In the genomic region with DNA sequence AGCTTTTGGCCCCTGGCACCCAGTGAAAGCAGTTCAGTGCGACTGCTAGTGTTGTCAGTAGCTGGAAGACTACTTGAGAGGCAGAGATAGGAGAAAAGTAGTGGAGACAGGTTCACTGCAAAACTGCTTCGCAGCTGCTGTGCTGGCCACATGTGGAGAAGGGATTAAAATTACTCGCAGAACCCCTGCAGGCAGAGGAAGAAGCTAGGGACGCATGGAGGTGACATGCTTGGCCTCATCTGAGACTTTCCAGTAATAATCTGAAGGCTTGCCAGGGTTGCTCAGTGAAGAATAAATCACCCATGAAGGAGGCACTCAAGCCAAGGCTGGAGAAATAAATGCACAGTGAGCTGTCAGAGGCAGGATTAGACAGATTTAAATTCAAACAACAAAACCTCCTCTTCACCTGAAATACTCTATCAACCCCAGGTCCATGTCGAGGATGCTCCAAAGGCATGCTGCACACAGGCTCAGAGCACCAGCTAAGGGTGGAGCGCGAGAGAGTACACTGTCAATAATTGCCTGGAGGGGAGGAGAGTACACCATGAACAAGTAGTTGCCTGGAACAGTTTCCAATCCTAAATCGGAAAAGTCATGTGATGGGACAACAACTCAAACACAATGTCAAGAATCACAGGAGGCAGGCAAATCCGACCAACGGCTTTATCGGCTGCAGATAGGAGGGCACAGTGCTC, we compare ENCODE assay signal across 14 mouse cellular contexts. TPM values are rescaled to one million over a fixed set of nuclear protein-coding genes. Genes with fewer than 3 reads are reported as not detected.
A peak's percentile ranks its signal among the peaks of the same experiment; 100 is the strongest.
DNase-seq lines count a peak whose midpoint lies in the region; ATAC-seq and TF ChIP-seq lines count a peak whose summit lies in the region.
"Had no signal": no experiment of that assay in that cellular context is flagged by ENCODE, and none has a peak within 500 bp of the region (broad histone marks: within the 10 kb centered on the region; RNA-seq: fewer than 3 reads in every experiment).

No protein-coding gene starts in this region.

- H3K4me3 ChIP-seq in hindbrain, postnatal 0 days (ENCODE audit: low read length) = no peak overlapping the region
- no peak overlapping the region for H3K4me3 ChIP-seq in hindbrain, embryonic 12.5 days
- H3K4me3 ChIP-seq: embryonic facial prominence, embryonic 15.5 days; limb, embryonic 13.5 days; megakaryocyte, embryonic 14.5 days had no signal

- peak; percentile 55 for ATAC-seq in hindbrain, postnatal 0 days
- no peak for ATAC-seq in hindbrain, embryonic 12.5 days (ENCODE audit: low FRiP score)
- no peak for ATAC-seq in megakaryocyte progenitor cell, adult 5-6 weeks (replicated peaks; ENCODE audit: poor library complexity)
- ATAC-seq: forebrain, embryonic 14.5 days; inflammation-experienced regulatory T-cells, adult 6 months had no signal

- H3K4me2 ChIP-seq in hindbrain, postnatal 0 days (ENCODE audit: low read depth, low read length) = no peak overlapping the region
- no peak overlapping the region for H3K4me2 ChIP-seq in hindbrain, embryonic 12.5 days (replicated peaks)
- H3K4me2 ChIP-seq: embryonic facial prominence, embryonic 15.5 days; limb, embryonic 13.5 days had no signal

- no peak overlapping the region for H3K27ac ChIP-seq in hindbrain, postnatal 0 days
- no peak overlapping the region for H3K27ac ChIP-seq in hindbrain, embryonic 12.5 days
- H3K27ac ChIP-seq: embryonic facial prominence, embryonic 15.5 days; limb, embryonic 13.5 days had no signal

- 0 out of 2 replicates have a peak, but pooled peaks cover 6% of the 10 kb centered on the region for H3K4me1 ChIP-seq in hindbrain, postnatal 0 days (ENCODE audit: insufficient read depth, low read length)
- H3K4me1 ChIP-seq in hindbrain, embryonic 12.5 days = no peaks in the 10 kb centered on the region
- H3K4me1 ChIP-seq: embryonic facial prominence, embryonic 15.5 days; limb, embryonic 13.5 days had no signal

- DNase-seq in hindbrain, postnatal 0 days (ENCODE audit: low spot score) = peak; percentile 55
- DNase-seq in Muller cell, postnatal 12 days (ENCODE audit: inconsistent ontology term) = peak; percentile 58
- peak; percentile 71 for DNase-seq in adrenal gland, adult 2 months
- peak; percentile 71 to 78 for DNase-seq in cerebellum, postnatal 10 days
- DNase-seq in thymus, postnatal 36 days = no peak
- DNase-seq: gastrocnemius, postnatal 10 days; lung, adult 2 months had no signal

- no peak for TF ChIP-seq CTCF in hindbrain, postnatal 0 days (IDR thresholded peaks at IDR 0.05; ENCODE audit: low read depth)

- 57% methylated on average over 11 of the region's 11 CpGs for WGBS in hindbrain, postnatal 0 days
- 73% methylated on average over 11 of the region's 11 CpGs for WGBS in hindbrain, embryonic 12.5 days

- no peaks in the 10 kb centered on the region for H3K27me3 ChIP-seq in hindbrain, postnatal 0 days (ENCODE audit: insufficient read depth, low read length)
- no peaks in the 10 kb centered on the region for H3K27me3 ChIP-seq in hindbrain, embryonic 12.5 days
- H3K27me3 ChIP-seq: embryonic facial prominence, embryonic 15.5 days; limb, embryonic 13.5 days had no signal

- H3K9me3 ChIP-seq in hindbrain, postnatal 0 days (ENCODE audit: low read length) = no peaks in the 10 kb centered on the region
- H3K9me3 ChIP-seq in hindbrain, embryonic 12.5 days (replicated peaks) = no peaks in the 10 kb centered on the region
- H3K9me3 ChIP-seq: embryonic facial prominence, embryonic 15.5 days; limb, embryonic 13.5 days had no signal

- no peaks in the 10 kb centered on the region for H3K36me3 ChIP-seq in hindbrain, postnatal 0 days (ENCODE audit: insufficient read depth, low read length)
- no peaks in the 10 kb centered on the region for H3K36me3 ChIP-seq in hindbrain, embryonic 12.5 days
- H3K36me3 ChIP-seq: embryonic facial prominence, embryonic 15.5 days; limb, embryonic 13.5 days had no signal

- H3K9ac ChIP-seq in hindbrain, postnatal 0 days (replicated peaks; ENCODE audit: low read length) = no peak overlapping the region
- H3K9ac ChIP-seq in hindbrain, embryonic 12.5 days = no peak overlapping the region
- H3K9ac ChIP-seq: embryonic facial prominence, embryonic 15.5 days; limb, embryonic 13.5 days had no signal

RNA-seq across cellular contexts. Expression of gene Thnsl2, which starts 32.7 kb away (rescaled TPM):
- total RNA-seq in hindbrain, postnatal 0 days (2014; rRNA removed) = 4.9 and 10.2 TPM in 2 replicates
- polyA plus RNA-seq in hindbrain, postnatal 0 days (2015; fragmentation: Nextera tagmentation; extraction: Ambion mirVana) = 6.6 and 6.8 TPM in 2 replicates
- 5.3 and 5.4 TPM in 2 replicates for polyA plus RNA-seq in hindbrain, embryonic 12.5 days (2016; fragmentation: Nextera tagmentation; extraction: Ambion mirVana)
- 10 to 100 TPM; 14.9 to 18.5 TPM for total RNA-seq in adrenal gland, adult 2 months (2021)
- polyA plus RNA-seq in adrenal gland, adult 2 months (2012; rRNA removed) = 22.1 and 24.3 TPM in 2 replicates
- total RNA-seq in megakaryocyte progenitor cell, adult 5-6 weeks (2015) = 0.98 and 1.2 TPM in 2 replicates
- total RNA-seq in megakaryocyte progenitor cell, adult 5-6 weeks (2017) = 0.47 and 1.3 TPM in 2 replicates

Comparison
In these comparisons a context has a peak if more than half of its experiments do, and no peak if none do; other contexts are left out.
1. DNase-seq: peak in hindbrain, postnatal 0 days (single experiment), Muller cell, postnatal 12 days (single experiment), adrenal gland, adult 2 months (single experiment) and cerebellum, postnatal 10 days (2 of 2); none in thymus, postnatal 36 days (0 of 2).